Mouse (Mus musculus): ENCODE results near the gene Wsb1. TPM values are rescaled to one million over a fixed set of nuclear protein-coding genes. Genes with fewer than 3 reads are reported as not detected.
"Not testable (repeated sequence)": the region's sequence is repeated elsewhere in the genome, so short reads cannot be mapped to it uniquely, and the experiment has no call there.

Gene Wsb1
- polyA plus RNA-seq, 1 experiment: 53.1 TPM

- 59% methylated on average over 5 of the region's 5 CpGs for WGBS
- TF ChIP-seq POLR2A (IDR thresholded peaks at IDR 0.05; ENCODE audit: borderline replicate concordance, control insufficient read depth, low read depth, low read length) (no peak), CTCF (IDR thresholded peaks at IDR 0.05; ENCODE audit: control insufficient read depth, insufficient read depth, low read length) (no peak)
- H3K4me3 ChIP-seq (replicated peaks; ENCODE audit: control insufficient read depth, low read depth, low read length): no peak overlapping the region
- H3K27ac ChIP-seq (ENCODE audit: control insufficient read depth, insufficient read depth, low read depth, low read length, poor library complexity): no peak overlapping the region
- peaks cover 1% of the 10 kb centered on the region; the same call in 1 of the 2 replicates for H3K4me1 ChIP-seq (ENCODE audit: control insufficient read depth, insufficient read depth, low read length)
Measured at GRCm38 (mm10) chr11:79281396-79281795, 26.9 kb upstream of the Wsb1 start.

- Histone ChIP-seq H3K4me1 (ENCODE audit: control insufficient read depth, insufficient read depth, low read length) (peaks cover 3% of the 10 kb centered on the region; the same call in 1 of the 2 replicates), H3K27ac (ENCODE audit: control insufficient read depth, insufficient read depth, low read depth, low read length, poor library complexity) (no peak overlapping the region), H3K4me3 (replicated peaks; ENCODE audit: control insufficient read depth, low read depth, low read length) (no peak overlapping the region)
- TF ChIP-seq CTCF (IDR thresholded peaks at IDR 0.05; ENCODE audit: control insufficient read depth, insufficient read depth, low read length): no peak
- TF ChIP-seq POLR2A (IDR thresholded peaks at IDR 0.05; ENCODE audit: borderline replicate concordance, control insufficient read depth, low read depth, low read length): no peak
- WGBS: 34% methylated on average over 2 of the region's 2 CpGs
Measured at GRCm38 (mm10) chr11:79279732-79280405, 25.4 kb upstream of the Wsb1 start.

DNA sequence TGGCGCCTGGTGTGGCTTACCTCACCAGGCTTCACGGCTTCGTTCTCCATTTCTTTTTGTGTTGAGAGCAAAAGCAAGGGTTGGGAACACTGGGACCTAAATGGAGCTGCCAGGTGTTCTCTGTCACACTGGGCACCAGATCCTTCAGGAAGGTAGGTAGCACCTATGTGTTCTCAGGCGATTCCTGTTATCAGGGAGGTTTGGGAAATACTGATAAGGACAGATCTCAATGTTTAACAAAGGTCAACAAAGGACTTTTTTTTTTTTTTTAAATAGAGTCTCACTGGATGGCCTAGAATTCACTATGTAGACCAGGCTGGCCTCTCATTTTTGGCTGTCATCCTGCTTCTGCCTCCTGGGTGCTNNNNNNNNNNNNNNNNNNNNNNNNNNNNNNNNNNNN lies 19.3 kb upstream of the Wsb1 start:
- 78% methylated on average over 4 of the region's 4 CpGs for WGBS
- TF ChIP-seq CTCF (IDR thresholded peaks at IDR 0.05; ENCODE audit: control insufficient read depth, insufficient read depth, low read length) (no peak), POLR2A (IDR thresholded peaks at IDR 0.05; ENCODE audit: borderline replicate concordance, control insufficient read depth, low read depth, low read length) (no peak)
- Histone ChIP-seq H3K4me3 (replicated peaks; ENCODE audit: control insufficient read depth, low read depth, low read length) (no peak overlapping the region), H3K4me1 (ENCODE audit: control insufficient read depth, insufficient read depth, low read length) (peaks cover 1% of the 10 kb centered on the region; the same call in 1 of the 2 replicates), H3K27ac (ENCODE audit: control insufficient read depth, insufficient read depth, low read depth, low read length, poor library complexity) (no peak overlapping the region)

GRCm38 (mm10) chr11:79273039-79273438 lies 18.6 kb upstream of the Wsb1 start:
- 75% methylated on average over 4 of the region's 4 CpGs for WGBS
- H3K4me1 ChIP-seq (ENCODE audit: control insufficient read depth, insufficient read depth, low read length): peaks cover 1% of the 10 kb centered on the region; the same call in 1 of the 2 replicates
- no peak for TF ChIP-seq CTCF (IDR thresholded peaks at IDR 0.05; ENCODE audit: control insufficient read depth, insufficient read depth, low read length)
- no peak for TF ChIP-seq POLR2A (IDR thresholded peaks at IDR 0.05; ENCODE audit: borderline replicate concordance, control insufficient read depth, low read depth, low read length)
- H3K4me3 ChIP-seq (replicated peaks; ENCODE audit: control insufficient read depth, low read depth, low read length): no peak overlapping the region
- H3K27ac ChIP-seq (ENCODE audit: control insufficient read depth, insufficient read depth, low read depth, low read length, poor library complexity): no peak overlapping the region

DNA sequence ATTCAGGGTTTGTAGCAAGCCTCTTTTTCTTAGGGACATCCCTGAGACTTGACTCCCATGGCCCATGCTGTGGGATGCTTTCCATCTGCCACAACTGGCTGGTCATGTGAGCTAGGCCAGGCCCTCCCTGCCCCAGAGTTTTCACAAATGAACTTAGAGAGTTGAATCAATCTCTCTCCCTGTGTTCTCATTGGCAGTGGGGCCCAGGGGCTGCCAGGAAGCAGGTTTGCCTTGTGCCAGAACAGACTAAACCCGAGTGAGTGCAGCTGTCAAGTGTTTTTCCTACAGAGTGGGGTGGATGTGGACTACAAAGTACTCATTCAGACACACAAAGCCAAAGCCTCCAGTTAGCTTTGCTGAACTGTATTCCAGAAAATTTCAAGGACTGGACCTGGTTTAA lies 12.7 kb upstream of the Wsb1 start:
- Histone ChIP-seq H3K4me1 (ENCODE audit: control insufficient read depth, insufficient read depth, low read length) (no peaks in the 10 kb centered on the region; the same call in 1 of the 2 replicates), H3K4me3 (replicated peaks; ENCODE audit: control insufficient read depth, low read depth, low read length) (no peak overlapping the region), H3K27ac (ENCODE audit: control insufficient read depth, insufficient read depth, low read depth, low read length, poor library complexity) (no peak overlapping the region)
- WGBS: 14% methylated on average over 1 of the region's 1 CpGs
- TF ChIP-seq CTCF (IDR thresholded peaks at IDR 0.05; ENCODE audit: control insufficient read depth, insufficient read depth, low read length): no peak
- TF ChIP-seq POLR2A (IDR thresholded peaks at IDR 0.05; ENCODE audit: borderline replicate concordance, control insufficient read depth, low read depth, low read length): no peak

DNA sequence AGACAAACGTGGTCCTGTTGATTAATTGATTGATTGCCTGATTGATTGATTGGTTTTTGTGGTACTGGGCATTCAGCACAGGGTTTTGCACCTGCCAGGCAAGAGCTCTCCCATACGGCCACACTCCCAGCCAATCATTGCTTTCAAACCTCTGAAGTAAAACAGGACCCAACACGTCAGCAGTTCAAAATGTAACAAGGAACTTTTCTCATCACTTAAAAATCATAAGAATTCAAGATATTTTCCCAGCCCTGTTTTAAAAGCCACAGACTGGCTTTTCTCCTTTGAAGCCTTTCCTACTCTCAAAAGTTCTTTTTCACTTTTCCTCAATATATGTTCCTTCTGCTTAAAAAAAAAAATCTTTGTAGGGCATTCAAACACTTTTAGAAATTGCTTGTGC lies 9.9 kb upstream of the Wsb1 start:
- Histone ChIP-seq H3K4me1 (ENCODE audit: control insufficient read depth, insufficient read depth, low read length) (no peaks in the 10 kb centered on the region; the same call in 1 of the 2 replicates), H3K27ac (ENCODE audit: control insufficient read depth, insufficient read depth, low read depth, low read length, poor library complexity) (no peak overlapping the region), H3K4me3 (replicated peaks; ENCODE audit: control insufficient read depth, low read depth, low read length) (no peak overlapping the region)
- no peak for TF ChIP-seq POLR2A (IDR thresholded peaks at IDR 0.05; ENCODE audit: borderline replicate concordance, control insufficient read depth, low read depth, low read length)
- 68% methylated on average over 3 of the region's 3 CpGs for WGBS

- not testable (repeated sequence) for H3K4me1 ChIP-seq (ENCODE audit: control insufficient read depth, insufficient read depth, low read length); H3K27ac ChIP-seq (ENCODE audit: control insufficient read depth, insufficient read depth, low read depth, low read length, poor library complexity); H3K4me3 ChIP-seq (replicated peaks; ENCODE audit: control insufficient read depth, low read depth, low read length)
- WGBS: 84% methylated on average over 4 of the region's 4 CpGs
Measured at GRCm38 (mm10) chr11:79260126-79260525, 5.7 kb upstream of the Wsb1 start.

GRCm38 (mm10) chr11:79258738-79259137 lies 4.3 kb upstream of the Wsb1 start:
- no peak for TF ChIP-seq POLR2A (IDR thresholded peaks at IDR 0.05; ENCODE audit: borderline replicate concordance, control insufficient read depth, low read depth, low read length)
- no peak for TF ChIP-seq CTCF (IDR thresholded peaks at IDR 0.05; ENCODE audit: control insufficient read depth, insufficient read depth, low read length)
- Histone ChIP-seq H3K4me3 (replicated peaks; ENCODE audit: control insufficient read depth, low read depth, low read length) (no peak overlapping the region), H3K4me1 (ENCODE audit: control insufficient read depth, insufficient read depth, low read length) (no peaks in the 10 kb centered on the region), H3K27ac (ENCODE audit: control insufficient read depth, insufficient read depth, low read depth, low read length, poor library complexity) (no peak overlapping the region)
- 57% methylated on average over 6 of the region's 6 CpGs for WGBS

Measured in bone marrow, adult 2 months (tissue).